Mouse (Mus musculus): Measurements from ENCODE around the gene Tgds. TPM values are rescaled to one million over a fixed set of nuclear protein-coding genes. Genes with fewer than 3 reads are reported as not detected.

The Tgds gene
- polyA plus RNA-seq (2012; rRNA removed; ENCODE audit: low replicate concordance), result 14.5 and 15.7 TPM in 2 replicates

DNA sequence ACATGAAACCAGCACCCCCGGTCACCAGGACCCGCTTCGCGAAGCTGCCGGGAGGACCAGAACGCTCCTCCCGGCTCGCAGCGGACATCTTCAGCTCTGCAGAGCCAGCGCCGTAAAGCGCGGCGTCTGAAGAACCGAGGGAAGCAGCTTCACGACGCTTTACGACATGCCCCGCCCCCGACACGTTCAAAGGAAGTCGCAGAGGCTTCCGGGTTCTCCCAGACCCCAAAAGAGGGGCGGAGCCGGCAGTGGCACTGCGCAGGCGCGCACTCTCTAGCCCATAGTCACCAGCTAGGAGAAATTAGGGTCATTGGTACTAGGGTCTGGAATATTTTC lies at the start of gene Tgds:
Gene Tgds, minus strand, starts transcription at position 114 of the 336 bp plus-strand sequence.

DNA sequence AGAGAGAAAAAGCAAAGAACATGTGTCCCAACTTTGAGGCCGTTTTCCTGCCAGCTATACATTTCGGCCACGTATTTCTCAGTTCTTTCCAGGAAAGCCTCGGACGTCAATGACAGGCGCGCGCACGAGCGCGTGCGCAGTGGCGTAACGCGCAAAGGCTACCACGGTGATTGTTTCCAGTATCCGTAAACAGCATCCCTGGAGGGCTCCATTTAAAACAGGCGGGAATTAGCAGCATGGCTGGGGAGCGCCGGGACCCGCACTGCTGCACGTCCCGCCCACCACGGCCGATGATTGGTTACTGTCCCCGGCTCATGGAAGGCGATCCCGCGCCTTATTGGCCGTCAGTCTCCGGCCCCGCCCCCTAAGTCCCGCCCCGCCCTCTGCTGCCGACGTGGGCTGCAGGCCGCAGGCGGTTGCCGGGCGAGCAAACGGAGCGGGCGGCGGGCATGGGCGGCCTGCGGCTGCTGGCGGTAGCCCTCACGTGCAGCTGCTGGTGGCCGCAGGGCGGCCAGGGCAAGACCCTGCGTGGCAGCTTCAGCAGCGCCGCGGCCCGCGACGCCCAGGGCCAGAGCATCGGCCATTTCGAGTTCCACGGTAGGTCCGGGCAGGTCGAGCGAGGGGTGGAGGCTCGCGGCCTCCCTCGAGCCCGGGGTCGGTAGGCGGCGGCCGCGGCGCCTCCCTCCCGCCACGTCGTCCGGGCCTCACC lies 4.3 kb upstream of the Tgds start, which contains the start of gene Gpr180:
Gene Gpr180, plus strand, starts transcription at position 415 of the 709 bp plus-strand sequence.

Other genes starting within 250 kb of the Tgds start
- gene Dct, start 80.5 kb downstream of the Tgds start, polyA plus RNA-seq (2012; rRNA removed; ENCODE audit: low replicate concordance), result 0.96 and 1.2 TPM in 2 replicates
- gene Gpr180, start 4.4 kb upstream of the Tgds start, polyA plus RNA-seq (2012; rRNA removed; ENCODE audit: low replicate concordance), result 55.9 and 57.9 TPM in 2 replicates
- not detected in 2 replicates for gene Sox21, start 104.3 kb upstream of the Tgds start, polyA plus RNA-seq (2012; rRNA removed; ENCODE audit: low replicate concordance)
- not detected in 2 replicates for gene Gm9376, start 134.2 kb upstream of the Tgds start, polyA plus RNA-seq (2012; rRNA removed; ENCODE audit: low replicate concordance)